Mouse (Mus musculus) heart, embryonic 15.5 days (tissue): ENCODE measurements around the gene Itga3. TPM values are rescaled to one million over a fixed set of nuclear protein-coding genes. Genes with fewer than 3 reads are reported as not detected.

Experiments used
- ATAC-seq: fragments of 200-750 bp; cut with Nextera tagmentation; replicated peaks from 2 replicates; pipeline ENCODE4 v1.8.0; 2017; ENCODE audit warnings: low read depth, moderate TSS enrichment; ENCODE audit not compliant: insufficient number of reproducible peaks, insufficient read depth, low FRiP score
- H3K27ac ChIP-seq: fragments of 300-500 bp; sonication (generic); 2 replicates; pipeline ENCODE4 v1.5.1; 2015; ENCODE audit warnings: mild to moderate bottlenecking, inconsistent platforms
- H3K27me3 ChIP-seq: fragments of 300-500 bp; sonication (generic); 2 replicates; pipeline ENCODE4 v1.6.1; 2015; ENCODE audit warnings: inconsistent platforms
- H3K36me3 ChIP-seq: fragments of 300-500 bp; sonication (generic); 2 replicates; pipeline ENCODE4 v1.6.1; 2015; ENCODE audit warnings: mild to moderate bottlenecking, inconsistent platforms
- H3K4me1 ChIP-seq: fragments of 300-500 bp; sonication (generic); replicated peaks from 2 replicates; pipeline ENCODE4 v1.6.1; 2015; ENCODE audit warnings: inconsistent platforms
- H3K4me2 ChIP-seq: fragments of 300-500 bp; sonication (generic); 2 replicates; pipeline ENCODE4 v1.6.1; 2015; ENCODE audit warnings: inconsistent platforms, mild to moderate bottlenecking, moderate library complexity
- H3K4me3 ChIP-seq: fragments of 300-500 bp; sonication (generic); 2 replicates; pipeline ENCODE4 v1.5.1; 2015; ENCODE audit warnings: mild to moderate bottlenecking, inconsistent platforms
- H3K9ac ChIP-seq: fragments of 300-500 bp; sonication (generic); 2 replicates; pipeline ENCODE4 v1.6.1; 2015; ENCODE audit warnings: mild to moderate bottlenecking, inconsistent platforms
- H3K9me3 ChIP-seq: fragments of 300-500 bp; sonication (generic); replicated peaks from 2 replicates; pipeline ENCODE4 v1.6.1; 2016; ENCODE audit warnings: inconsistent platforms
- WGBS: fragments of 180-500 bp; shearing (Covaris S2); methylation state at CpG from one replicate; pipeline ENCODE4 v1.1.7; 2015; ENCODE audit warnings: mixed read lengths; 5-methylcytosine and 5-hydroxymethylcytosine counted together
- polyA plus RNA-seq: library from polyadenylated mRNA; unstranded; fragments of >200 nt; fragmentation: Nextera tagmentation; extraction: Ambion mirVana; gene quantifications from 2 replicates; pipeline ENCODE4 v1.2.1, GENCODE M21; 2015

Itga3 gene
- polyA plus RNA-seq, 1 experiment from 2014 or later = 9.7 TPM

GRCm38 (mm10) chr11:95039766-95040165 is 36.8 kb downstream of the Itga3 start:
- peaks cover 35% of the 10 kb centered on the region for H3K36me3 ChIP-seq
- WGBS = 76% methylated on average over 4 of the region's 4 CpGs
- no peaks in the 10 kb centered on the region for H3K27me3 ChIP-seq

GRCm38 (mm10) chr11:95038818-95039655 is 37.6 kb downstream of the Itga3 start:
- ATAC-seq = no peak
- WGBS = 78% methylated on average over 13 of the region's 13 CpGs

More at GRCm38 (mm10) chr11:95039766-95040165, 36.8 kb downstream of the Itga3 start:
- peaks cover 17% of the 10 kb centered on the region for H3K4me1 ChIP-seq
- H3K4me2 ChIP-seq = peak overlapping the region; percentile 88
- H3K4me3 ChIP-seq = peak overlapping the region; percentile 94
- no peaks in the 10 kb centered on the region for H3K9me3 ChIP-seq
- H3K9ac ChIP-seq = peak overlapping the region; percentile 91
- H3K27ac ChIP-seq = peak overlapping the region; percentile 91
- ATAC-seq = no peak

GRCm38 (mm10) chr11:95038156-95038817 is 38.3 kb downstream of the Itga3 start:
- peaks cover 31% of the 10 kb centered on the region for H3K36me3 ChIP-seq
- ATAC-seq = no peak

More at GRCm38 (mm10) chr11:95038818-95039655, 37.6 kb downstream of the Itga3 start:
- Histone ChIP-seq H3K36me3 (peaks cover 31% of the 10 kb centered on the region), H3K27me3 (no peaks in the 10 kb centered on the region), H3K27ac (peak overlapping the region; percentile 91; the same call in 1 of the 2 replicates), H3K9me3 (no peaks in the 10 kb centered on the region), H3K4me1 (peaks cover 19% of the 10 kb centered on the region), H3K9ac (no peak overlapping the region), H3K4me3 (no peak overlapping the region), H3K4me2 (no peak overlapping the region)

GRCm38 (mm10) chr11:95037306-95037705 is 39.3 kb downstream of the Itga3 start:
- Histone ChIP-seq H3K27ac (no peak overlapping the region), H3K4me1 (peaks cover 27% of the 10 kb centered on the region), H3K4me3 (no peak overlapping the region), H3K9me3 (no peaks in the 10 kb centered on the region), H3K36me3 (peaks cover 32% of the 10 kb centered on the region), H3K9ac (no peak overlapping the region; the same call in 1 of the 2 replicates), H3K4me2 (no peak overlapping the region), H3K27me3 (no peaks in the 10 kb centered on the region)
- WGBS = 63% methylated on average over 6 of the region's 6 CpGs
- no peak for ATAC-seq

More at GRCm38 (mm10) chr11:95038156-95038817, 38.3 kb downstream of the Itga3 start:
- Histone ChIP-seq H3K27ac (no peak overlapping the region), H3K4me2 (no peak overlapping the region), H3K9me3 (no peaks in the 10 kb centered on the region), H3K27me3 (no peaks in the 10 kb centered on the region), H3K9ac (no peak overlapping the region), H3K4me1 (peaks cover 26% of the 10 kb centered on the region), H3K4me3 (no peak overlapping the region)
- 78% methylated on average over 14 of the region's 14 CpGs for WGBS

GRCm38 (mm10) chr11:95036521-95036920 is 40.1 kb downstream of the Itga3 start:
- Histone ChIP-seq H3K9ac (no peak overlapping the region), H3K27ac (no peak overlapping the region), H3K4me2 (no peak overlapping the region), H3K36me3 (peaks cover 40% of the 10 kb centered on the region), H3K9me3 (no peaks in the 10 kb centered on the region), H3K4me1 (peaks cover 21% of the 10 kb centered on the region), H3K27me3 (no peaks in the 10 kb centered on the region), H3K4me3 (no peak overlapping the region)
- ATAC-seq = no peak
- 95% methylated on average over 5 of the region's 5 CpGs for WGBS

- WGBS = 63% methylated on average over 10 of the region's 10 CpGs
- Histone ChIP-seq H3K4me1 (peaks cover 13% of the 10 kb centered on the region), H3K4me3 (no peak overlapping the region), H3K9ac (no peak overlapping the region), H3K9me3 (no peaks in the 10 kb centered on the region), H3K36me3 (peaks cover 50% of the 10 kb centered on the region), H3K27me3 (no peaks in the 10 kb centered on the region), H3K27ac (no peak overlapping the region), H3K4me2 (no peak overlapping the region)
- no peak for ATAC-seq
Measured at GRCm38 (mm10) chr11:95034902-95035301, 41.7 kb downstream of the Itga3 start.

GRCm38 (mm10) chr11:95033617-95034016 is 43.0 kb downstream of the Itga3 start:
- peaks cover 49% of the 10 kb centered on the region for H3K36me3 ChIP-seq
- no peak overlapping the region for H3K4me2 ChIP-seq
- no peak overlapping the region for H3K4me3 ChIP-seq
- no peak overlapping the region; the same call in 1 of the 2 replicates for H3K9ac ChIP-seq
- H3K4me1 ChIP-seq = peaks cover 10% of the 10 kb centered on the region
- H3K27ac ChIP-seq = no peak overlapping the region
- H3K9me3 ChIP-seq = no peaks in the 10 kb centered on the region
- no peak for ATAC-seq
- WGBS = 22% methylated on average over 14 of the region's 14 CpGs
- no peaks in the 10 kb centered on the region for H3K27me3 ChIP-seq

- no peak overlapping the region for H3K27ac ChIP-seq
Measured at GRCm38 (mm10) chr11:95032945-95033344, 43.7 kb downstream of the Itga3 start.

GRCm38 (mm10) chr11:95027850-95028470 is 48.6 kb downstream of the Itga3 start:
- WGBS = 43% methylated on average over 13 of the region's 13 CpGs
- 0 out of 2 replicates have a peak, but pooled peaks cover 5% of the 10 kb centered on the region for H3K4me1 ChIP-seq
- H3K4me3 ChIP-seq = no peak overlapping the region
- ATAC-seq = no peak
- peaks cover 57% of the 10 kb centered on the region; the same call in 1 of the 2 replicates for H3K36me3 ChIP-seq
- no peak overlapping the region for H3K4me2 ChIP-seq
- H3K9ac ChIP-seq = no peak overlapping the region
- no peaks in the 10 kb centered on the region for H3K27me3 ChIP-seq
- no peak overlapping the region for H3K27ac ChIP-seq
- no peaks in the 10 kb centered on the region for H3K9me3 ChIP-seq

More at GRCm38 (mm10) chr11:95032945-95033344, 43.7 kb downstream of the Itga3 start:
- Histone ChIP-seq H3K4me2 (no peak overlapping the region), H3K4me1 (peaks cover 10% of the 10 kb centered on the region), H3K4me3 (no peak overlapping the region), H3K36me3 (peaks cover 48% of the 10 kb centered on the region), H3K27me3 (no peaks in the 10 kb centered on the region), H3K9me3 (no peaks in the 10 kb centered on the region), H3K9ac (no peak overlapping the region)
- 43% methylated on average over 6 of the region's 6 CpGs for WGBS
- ATAC-seq = no peak

GRCm38 (mm10) chr11:95026849-95027248 is 49.8 kb downstream of the Itga3 start:
- Histone ChIP-seq H3K9ac (no peak overlapping the region), H3K9me3 (no peaks in the 10 kb centered on the region), H3K36me3 (peaks cover 54% of the 10 kb centered on the region; the same call in 1 of the 2 replicates), H3K4me2 (no peak overlapping the region), H3K27ac (no peak overlapping the region), H3K4me1 (0 out of 2 replicates have a peak, but pooled peaks cover 5% of the 10 kb centered on the region), H3K27me3 (no peaks in the 10 kb centered on the region), H3K4me3 (no peak overlapping the region)
- no peak for ATAC-seq
- 85% methylated on average over 6 of the region's 6 CpGs for WGBS

GRCm38 (mm10) chr11:95026090-95026542 is 50.5 kb downstream of the Itga3 start:
- Histone ChIP-seq H3K9ac (no peak overlapping the region), H3K4me2 (no peak overlapping the region), H3K27me3 (no peaks in the 10 kb centered on the region), H3K36me3 (peaks cover 48% of the 10 kb centered on the region; the same call in 1 of the 2 replicates), H3K4me3 (no peak overlapping the region), H3K4me1 (0 out of 2 replicates have a peak, but pooled peaks cover 5% of the 10 kb centered on the region), H3K9me3 (no peaks in the 10 kb centered on the region), H3K27ac (no peak overlapping the region)
- WGBS = 69% methylated on average over 6 of the region's 6 CpGs
- 0 out of 2 replicates have a peak, but pooled peaks have one; percentile 12 for ATAC-seq
